Mouse (Mus musculus): ENCODE measurements at regions not wholly inside any gene's neighbourhood (a gene's known extent, or its start where the extent isn't known, plus 50 kb on each side); places are given as distances from the start of the nearest gene placed in this dataset.

DNA sequence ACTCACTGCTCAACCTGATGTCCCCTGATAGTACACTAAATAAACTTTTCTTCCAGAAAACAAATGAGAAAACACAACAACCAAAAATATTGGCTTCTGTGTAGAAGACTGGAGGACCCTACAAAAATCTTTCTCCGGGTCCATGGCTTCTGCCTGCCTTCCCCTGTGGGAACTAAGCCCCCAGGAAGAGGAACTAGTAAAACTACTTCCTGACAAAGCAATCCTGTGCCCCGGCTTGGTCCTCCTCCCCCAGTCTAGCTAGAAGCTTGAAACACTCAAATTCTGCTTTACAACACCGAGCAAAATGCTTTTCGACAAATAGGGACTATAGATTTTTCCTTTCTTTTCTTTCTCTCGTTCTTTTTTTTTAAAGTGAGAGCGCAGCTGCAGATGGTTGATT, 51.3 kb upstream of the Mki67 start:
- Histone ChIP-seq H3K27me3 (no peaks in the 10 kb centered on the region), H3K9me3 (replicated peaks) (no peaks in the 10 kb centered on the region), H3K27ac (no peak overlapping the region), H3K36me3 (no peaks in the 10 kb centered on the region), H3K4me3 (no peak overlapping the region), H3K4me2 (no peak overlapping the region), H3K9ac (no peak overlapping the region), H3K4me1 (replicated peaks) (0 out of 2 replicates have a peak, but pooled peaks cover 2% of the 10 kb centered on the region)
- no peak for ATAC-seq (replicated peaks; ENCODE audit: insufficient number of reproducible peaks, insufficient read depth, low FRiP score, low read depth)
- 66% methylated on average over 6 of the region's 6 CpGs for WGBS

DNA sequence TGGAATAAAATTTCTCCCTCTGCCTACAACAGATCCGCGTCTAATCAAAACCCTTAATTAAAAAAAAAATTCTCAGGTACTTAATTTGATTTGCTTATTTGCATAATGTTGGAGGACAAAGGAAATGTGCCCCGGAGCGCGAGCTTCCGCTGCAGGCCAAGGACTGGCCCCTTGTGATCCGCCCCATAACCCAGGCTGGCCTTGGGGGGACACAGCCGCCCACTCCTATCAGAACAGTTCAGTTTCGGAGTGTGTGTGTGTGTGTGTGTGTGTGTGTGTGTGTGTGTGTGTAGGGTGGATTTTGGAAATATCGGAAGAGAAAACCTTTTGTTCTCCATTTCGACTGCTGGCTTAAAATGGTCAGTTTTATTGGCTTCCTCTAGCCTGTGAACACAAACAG, 51.9 kb upstream of the Mki67 start:
- WGBS = 87% methylated on average over 11 of the region's 11 CpGs
- H3K9ac ChIP-seq = no peak overlapping the region
- no peak for ATAC-seq (replicated peaks; ENCODE audit: insufficient number of reproducible peaks, insufficient read depth, low FRiP score, low read depth)
- no peak overlapping the region for H3K4me2 ChIP-seq
- H3K4me1 ChIP-seq (replicated peaks) = 0 out of 2 replicates have a peak, but pooled peaks cover 2% of the 10 kb centered on the region
- no peaks in the 10 kb centered on the region for H3K36me3 ChIP-seq
- no peak overlapping the region for H3K27ac ChIP-seq
- no peaks in the 10 kb centered on the region for H3K27me3 ChIP-seq
- H3K4me3 ChIP-seq = no peak overlapping the region
- no peaks in the 10 kb centered on the region for H3K9me3 ChIP-seq (replicated peaks)

- 8% methylated on average over 3 of the region's 3 CpGs for WGBS
- Histone ChIP-seq H3K4me3 (no peak overlapping the region), H3K4me2 (no peak overlapping the region), H3K4me1 (replicated peaks) (0 out of 2 replicates have a peak, but pooled peaks cover 2% of the 10 kb centered on the region), H3K9me3 (replicated peaks) (no peaks in the 10 kb centered on the region), H3K27me3 (0 out of 2 replicates have a peak, but pooled peaks cover 2% of the 10 kb centered on the region), H3K27ac (no peak overlapping the region), H3K36me3 (no peaks in the 10 kb centered on the region), H3K9ac (no peak overlapping the region)
- no peak for ATAC-seq (replicated peaks; ENCODE audit: insufficient number of reproducible peaks, insufficient read depth, low FRiP score, low read depth)
These were observed 52.4 kb upstream of the Mki67 start for GRCm38 (mm10) chr7:135768592-135768991.

DNA sequence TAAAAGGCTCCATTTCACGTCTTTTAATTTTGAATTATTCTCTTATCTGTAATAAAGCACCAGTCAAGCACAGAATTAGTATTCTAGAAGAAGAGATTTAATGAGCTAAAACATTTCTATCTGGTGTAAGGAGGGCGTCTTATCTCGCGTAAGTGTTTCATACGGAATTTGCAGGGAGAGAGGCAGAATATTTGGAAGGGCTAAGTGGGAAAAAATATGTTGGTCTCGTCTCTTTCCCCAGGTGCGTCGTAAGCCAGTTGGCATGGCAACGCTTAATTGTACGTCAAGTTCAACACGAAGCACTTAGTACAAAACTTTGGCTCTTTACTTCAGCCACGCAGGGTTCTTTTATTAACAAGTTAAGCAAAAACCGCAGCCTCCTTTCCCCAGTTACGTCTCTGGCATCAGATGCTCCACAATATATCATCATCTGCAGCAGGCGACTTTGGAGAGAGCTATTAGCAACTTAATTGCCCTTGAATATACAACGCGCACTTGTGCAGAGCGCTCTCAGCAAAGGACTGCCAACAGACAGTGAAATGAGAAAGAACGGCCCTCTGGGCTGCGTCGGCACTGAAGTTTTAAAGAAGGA, 53.0 kb upstream of the Mki67 start:
- Histone ChIP-seq H3K4me3 (no peak overlapping the region), H3K9me3 (replicated peaks) (no peaks in the 10 kb centered on the region), H3K27ac (no peak overlapping the region), H3K4me1 (replicated peaks) (0 out of 2 replicates have a peak, but pooled peaks cover 2% of the 10 kb centered on the region), H3K36me3 (no peaks in the 10 kb centered on the region), H3K9ac (no peak overlapping the region), H3K4me2 (peak overlapping the region; percentile 9; the same call in 1 of the 2 replicates), H3K27me3 (0 out of 2 replicates have a peak, but pooled peaks cover 2% of the 10 kb centered on the region)
- WGBS = 62% methylated on average over 21 of the region's 21 CpGs
- ATAC-seq (replicated peaks; ENCODE audit: insufficient number of reproducible peaks, insufficient read depth, low FRiP score, low read depth) = no peak

GRCm38 (mm10) chr7:135770051-135770450, 53.9 kb upstream of the Mki67 start:
- ATAC-seq (replicated peaks; ENCODE audit: insufficient number of reproducible peaks, insufficient read depth, low FRiP score, low read depth) = no peak
- Histone ChIP-seq H3K36me3 (no peaks in the 10 kb centered on the region), H3K9ac (no peak overlapping the region), H3K9me3 (replicated peaks) (no peaks in the 10 kb centered on the region), H3K27ac (no peak overlapping the region), H3K4me3 (no peak overlapping the region), H3K27me3 (0 out of 2 replicates have a peak, but pooled peaks cover 2% of the 10 kb centered on the region), H3K4me2 (no peak overlapping the region), H3K4me1 (replicated peaks) (0 out of 2 replicates have a peak, but pooled peaks cover 2% of the 10 kb centered on the region)
- WGBS = 65% methylated on average over 6 of the region's 6 CpGs

- H3K9me3 ChIP-seq (replicated peaks) = no peaks in the 10 kb centered on the region
- 0 out of 2 replicates have a peak, but pooled peaks cover 2% of the 10 kb centered on the region for H3K4me1 ChIP-seq (replicated peaks)
- H3K27ac ChIP-seq = no peak overlapping the region
- no peaks in the 10 kb centered on the region for H3K36me3 ChIP-seq
- no peak for ATAC-seq (replicated peaks; ENCODE audit: insufficient number of reproducible peaks, insufficient read depth, low FRiP score, low read depth)
- no peak overlapping the region for H3K4me3 ChIP-seq
- no peak overlapping the region for H3K4me2 ChIP-seq
- 61% methylated on average over 7 of the region's 7 CpGs for WGBS
- H3K27me3 ChIP-seq = 0 out of 2 replicates have a peak, but pooled peaks cover 2% of the 10 kb centered on the region
- no peak overlapping the region for H3K9ac ChIP-seq
These were observed 59.8 kb upstream of the Mki67 start for GRCm38 (mm10) chr7:135775832-135776433.

DNA sequence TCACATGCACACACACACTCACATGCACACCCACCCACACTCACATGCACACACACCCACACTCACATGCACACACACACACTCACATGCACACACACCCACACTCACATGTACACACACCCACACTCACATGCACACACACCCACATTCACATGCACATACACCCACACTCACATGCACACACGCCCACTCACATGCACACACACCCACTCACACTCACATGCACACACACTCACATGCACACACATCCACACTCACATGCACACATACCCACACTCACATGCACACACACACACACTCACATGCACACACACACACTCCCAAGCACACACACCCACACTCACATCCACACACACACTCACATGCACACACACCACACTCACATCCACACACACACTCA, 74.0 kb upstream of the Mki67 start:
- H3K9me3 ChIP-seq (replicated peaks) = no peaks in the 10 kb centered on the region
- no peaks in the 10 kb centered on the region for H3K36me3 ChIP-seq
- H3K4me1 ChIP-seq (replicated peaks) = 0 out of 2 replicates have a peak, but pooled peaks cover 3% of the 10 kb centered on the region
- H3K9ac ChIP-seq = no peak overlapping the region
- H3K4me2 ChIP-seq = no peak overlapping the region
- no peak overlapping the region for H3K4me3 ChIP-seq
- no peaks in the 10 kb centered on the region for H3K27me3 ChIP-seq
- ATAC-seq (replicated peaks; ENCODE audit: insufficient number of reproducible peaks, insufficient read depth, low FRiP score, low read depth) = no peak
- 48% methylated on average over 1 of the region's 1 CpGs for WGBS
- no peak overlapping the region for H3K27ac ChIP-seq

DNA sequence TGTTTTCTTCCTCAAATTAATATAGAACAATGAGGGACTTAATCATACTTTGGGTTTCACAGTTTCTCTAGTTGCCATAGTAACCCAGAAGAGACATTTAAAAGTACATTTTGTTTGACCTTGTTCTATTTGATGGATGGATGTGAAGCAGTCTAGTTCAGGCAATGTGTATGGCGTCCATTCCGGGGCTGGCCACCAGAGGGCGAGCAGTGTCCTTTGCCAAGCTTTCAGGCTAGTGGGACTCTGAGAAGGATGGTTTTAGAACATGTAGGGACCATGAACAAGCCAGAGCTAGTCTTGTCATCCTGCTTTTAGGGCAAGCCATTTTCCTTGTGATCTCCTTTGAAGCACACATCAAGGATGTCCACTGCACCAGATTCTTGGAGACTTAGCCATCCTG, 74.8 kb upstream of the Mki67 start:
- H3K27ac ChIP-seq = no peak overlapping the region
- no peak for ATAC-seq (replicated peaks; ENCODE audit: insufficient number of reproducible peaks, insufficient read depth, low FRiP score, low read depth)
- no peak overlapping the region for H3K4me2 ChIP-seq
- WGBS = 1% methylated on average over 3 of the region's 3 CpGs
- H3K36me3 ChIP-seq = no peaks in the 10 kb centered on the region
- H3K27me3 ChIP-seq = no peaks in the 10 kb centered on the region
- H3K4me1 ChIP-seq (replicated peaks) = 0 out of 2 replicates have a peak, but pooled peaks cover 3% of the 10 kb centered on the region
- H3K9ac ChIP-seq = no peak overlapping the region
- H3K4me3 ChIP-seq = no peak overlapping the region
- H3K9me3 ChIP-seq (replicated peaks) = no peaks in the 10 kb centered on the region

- H3K27me3 ChIP-seq = no peaks in the 10 kb centered on the region
- no peaks in the 10 kb centered on the region for H3K36me3 ChIP-seq
- no peak overlapping the region for H3K4me2 ChIP-seq
- no peak overlapping the region for H3K27ac ChIP-seq
- H3K4me3 ChIP-seq = no peak overlapping the region
- H3K9me3 ChIP-seq (replicated peaks) = no peaks in the 10 kb centered on the region
- H3K9ac ChIP-seq = no peak overlapping the region
- H3K4me1 ChIP-seq (replicated peaks) = 0 out of 2 replicates have a peak, but pooled peaks cover 3% of the 10 kb centered on the region
- no peak for ATAC-seq (replicated peaks; ENCODE audit: insufficient number of reproducible peaks, insufficient read depth, low FRiP score, low read depth)
- 67% methylated on average over 6 of the region's 6 CpGs for WGBS
These were observed 76.0 kb upstream of the Mki67 start for GRCm38 (mm10) chr7:135791953-135792690.

DNA sequence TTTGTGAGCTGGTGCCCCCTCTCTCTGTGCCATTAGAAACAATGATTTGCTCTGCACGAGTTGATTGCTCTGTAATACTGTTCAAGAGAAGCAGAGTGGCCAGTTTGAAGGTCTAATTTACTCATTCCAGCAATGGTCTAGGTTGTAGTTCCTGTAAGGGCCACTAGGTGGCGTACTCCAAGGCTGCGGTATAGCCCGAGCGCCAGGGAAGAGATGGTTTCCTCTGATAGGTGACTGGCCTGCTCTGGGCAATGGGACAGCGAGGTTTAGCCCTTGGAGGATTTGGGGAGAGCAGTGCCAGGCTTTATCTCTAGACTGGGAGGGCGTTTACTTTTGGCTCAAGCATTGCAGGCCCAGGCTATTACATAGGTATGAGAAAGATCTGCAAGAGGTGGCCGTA, 76.8 kb upstream of the Mki67 start:
- Histone ChIP-seq H3K9ac (no peak overlapping the region), H3K27me3 (no peaks in the 10 kb centered on the region), H3K4me1 (replicated peaks) (0 out of 2 replicates have a peak, but pooled peaks cover 3% of the 10 kb centered on the region), H3K36me3 (no peaks in the 10 kb centered on the region), H3K4me2 (no peak overlapping the region), H3K9me3 (replicated peaks) (no peaks in the 10 kb centered on the region), H3K27ac (no peak overlapping the region), H3K4me3 (no peak overlapping the region)
- ATAC-seq (replicated peaks; ENCODE audit: insufficient number of reproducible peaks, insufficient read depth, low FRiP score, low read depth) = no peak
- WGBS = 37% methylated on average over 8 of the region's 8 CpGs

GRCm38 (mm10) chr7:135794238-135794637, 78.1 kb upstream of the Mki67 start:
- Histone ChIP-seq H3K9me3 (replicated peaks) (no peaks in the 10 kb centered on the region), H3K9ac (no peak overlapping the region), H3K27me3 (no peaks in the 10 kb centered on the region), H3K27ac (0 out of 2 replicates have a peak overlapping the region, but pooled peaks have one; percentile 2), H3K4me3 (no peak overlapping the region), H3K36me3 (no peaks in the 10 kb centered on the region), H3K4me1 (replicated peaks) (0 out of 2 replicates have a peak, but pooled peaks cover 3% of the 10 kb centered on the region), H3K4me2 (no peak overlapping the region)
- WGBS = 51% methylated on average over 7 of the region's 7 CpGs
- no peak for ATAC-seq (replicated peaks; ENCODE audit: insufficient number of reproducible peaks, insufficient read depth, low FRiP score, low read depth)

All from heart, embryonic 15.5 days (tissue).